Mouse (Mus musculus) layer of hippocampus, postnatal 36 days (tissue): ENCODE data around the gene Fam149a. TPM values are rescaled to one million over a fixed set of nuclear protein-coding genes. Genes with fewer than 3 reads are reported as not detected.
"Not testable (repeated sequence)": the region's sequence is repeated elsewhere in the genome, so short reads cannot be mapped to it uniquely, and the experiment has no call there.

Experiments used
- DNase-seq, 2 experiments: peaks; one replicate each; pipeline ENCODE4 v3.0.0; 2022
- total RNA-seq, 2 experiments: library from RNA; stranded (reverse); gene quantifications; 2 replicates each; pipeline ENCODE4 v1.2.3; 2021

Gene Fam149a
- total RNA-seq, 2 experiments from 2014 or later = 12.0 to 12.9 TPM

- DNase-seq = peak; percentile 39 to 54
Observed at GRCm38 (mm10) chr8:45332685-45333409, 49.2 kb downstream of the Fam149a start, which contains the start of gene Cyp4v3. TSS of gene Cyp4v3 (minus strand) at chr8:45333216.

GRCm38 (mm10) chr8:45330856-45331255 is 51.2 kb downstream of the Fam149a start:
- DNase-seq = no peak

DNA sequence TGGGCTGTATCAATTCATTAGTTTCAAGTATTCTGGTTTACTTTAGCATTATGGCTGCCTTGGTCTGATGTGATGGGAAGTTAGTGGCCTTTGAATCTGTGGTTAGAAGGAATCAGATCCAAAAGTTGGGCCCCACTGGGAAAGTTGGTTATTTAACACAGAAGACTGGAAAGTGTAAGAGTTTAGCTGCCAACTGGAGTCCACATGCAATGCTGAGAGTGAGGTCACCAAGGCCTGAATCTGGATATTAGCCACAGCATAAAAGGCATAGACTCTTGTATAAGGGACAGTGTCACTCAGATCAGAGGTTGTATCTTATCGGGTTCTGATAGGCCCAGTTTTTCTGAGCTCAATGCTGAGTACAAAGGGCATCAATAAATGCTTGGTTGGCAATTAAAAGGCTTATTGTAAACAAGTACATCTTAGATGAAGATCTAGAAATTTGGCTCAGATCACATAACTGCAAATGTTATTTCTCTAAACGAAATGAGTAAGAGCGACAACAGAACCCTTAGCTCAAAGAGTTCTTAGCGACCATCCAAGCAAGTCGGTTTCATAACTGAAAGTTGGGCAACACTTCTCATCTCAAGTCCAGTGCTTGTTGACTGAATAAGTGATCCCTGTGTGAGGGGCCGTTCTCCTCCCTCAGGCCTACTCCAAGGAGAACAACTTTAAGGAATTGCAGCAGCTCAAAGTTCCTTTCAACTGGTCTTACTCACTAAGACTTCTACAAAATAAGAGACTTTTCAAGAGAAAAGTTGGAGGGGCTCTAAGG is 52.7 kb downstream of the Fam149a start:
- DNase-seq = no peak

- not testable (repeated sequence) for DNase-seq
Observed at GRCm38 (mm10) chr8:45327076-45327475, 55.0 kb downstream of the Fam149a start.

- no peak for DNase-seq
Observed at GRCm38 (mm10) chr8:45324151-45324550, 57.9 kb downstream of the Fam149a start.

DNA sequence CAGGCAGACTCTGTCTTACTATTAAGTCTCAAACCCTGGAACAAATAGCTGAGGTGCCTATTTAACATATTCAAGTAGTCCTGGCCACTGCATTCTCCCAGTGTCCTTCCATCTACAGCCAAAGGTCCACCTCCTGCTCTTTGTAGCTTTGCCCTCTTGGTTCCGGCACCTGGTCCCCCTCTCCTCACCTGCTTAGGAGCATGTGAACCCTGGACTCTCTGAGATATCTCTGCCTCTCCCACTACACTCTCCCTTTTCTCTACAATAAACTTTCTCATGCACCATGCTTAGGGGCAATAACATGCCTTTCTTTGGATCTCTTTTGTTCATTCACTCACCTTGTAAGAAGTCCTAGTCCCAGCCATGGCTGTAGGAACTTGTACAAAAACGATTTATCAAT is 60.7 kb downstream of the Fam149a start:
- no peak for DNase-seq

DNA sequence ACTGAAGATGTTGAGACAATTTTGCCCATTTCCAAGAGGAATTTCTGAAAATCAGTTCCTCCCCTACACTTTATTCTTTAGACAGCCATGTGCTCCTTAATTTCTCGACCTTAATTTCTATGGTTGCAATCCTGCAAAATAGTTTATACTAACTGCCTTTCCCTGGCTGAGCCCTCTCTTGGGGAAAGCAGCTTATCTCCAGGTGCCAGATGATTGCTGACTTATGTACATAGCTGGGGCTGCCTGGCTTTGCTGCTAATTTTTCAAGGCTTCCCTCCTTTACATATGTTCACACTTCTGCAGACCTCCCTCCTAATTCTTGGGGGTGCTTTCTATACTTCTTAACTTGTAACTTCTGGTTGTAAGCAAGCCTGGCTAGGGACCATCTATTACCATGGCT is 61.2 kb downstream of the Fam149a start:
- DNase-seq = no peak

GRCm38 (mm10) chr8:45310967-45311366 is 71.1 kb downstream of the Fam149a start:
- no peak for DNase-seq

- no peak for DNase-seq
Observed at GRCm38 (mm10) chr8:45308366-45308765, 73.7 kb downstream of the Fam149a start, which contains the start of gene Gm45753. TSS of gene Gm45753 (minus strand) at chr8:45308466.

DNA sequence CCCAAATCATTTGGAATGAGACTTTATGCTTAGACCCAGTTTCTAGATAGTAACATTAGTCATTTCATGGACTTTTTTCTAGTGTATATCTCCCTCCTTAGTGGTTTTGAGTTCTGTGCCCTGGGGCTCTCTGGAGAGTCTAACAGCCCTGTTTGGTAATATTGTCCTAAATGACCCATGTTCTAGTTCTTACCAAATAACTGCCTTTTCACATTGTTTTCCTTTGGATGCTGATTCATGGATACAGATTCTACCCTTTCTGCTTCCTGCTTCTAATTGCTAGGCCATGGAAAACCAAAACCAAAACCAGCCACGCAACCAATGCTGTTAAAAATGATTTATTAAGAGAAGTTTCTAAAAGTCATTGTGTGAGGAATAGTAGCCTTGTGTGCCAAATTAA is 76.6 kb downstream of the Fam149a start:
- DNase-seq = no peak

GRCm38 (mm10) chr8:45304354-45304753 is 77.7 kb downstream of the Fam149a start:
- no peak for DNase-seq

GRCm38 (mm10) chr8:45302390-45302789 is 79.7 kb downstream of the Fam149a start:
- DNase-seq = peak in 1 of 2 experiments; percentile 7

GRCm38 (mm10) chr8:45295276-45295675 is 86.8 kb downstream of the Fam149a start:
- DNase-seq = no peak

- no peak for DNase-seq
Observed at GRCm38 (mm10) chr8:45294687-45295086, 87.4 kb downstream of the Fam149a start, which contains the start of gene Klkb1. TSS of gene Klkb1 (minus strand) at chr8:45294859.

DNA sequence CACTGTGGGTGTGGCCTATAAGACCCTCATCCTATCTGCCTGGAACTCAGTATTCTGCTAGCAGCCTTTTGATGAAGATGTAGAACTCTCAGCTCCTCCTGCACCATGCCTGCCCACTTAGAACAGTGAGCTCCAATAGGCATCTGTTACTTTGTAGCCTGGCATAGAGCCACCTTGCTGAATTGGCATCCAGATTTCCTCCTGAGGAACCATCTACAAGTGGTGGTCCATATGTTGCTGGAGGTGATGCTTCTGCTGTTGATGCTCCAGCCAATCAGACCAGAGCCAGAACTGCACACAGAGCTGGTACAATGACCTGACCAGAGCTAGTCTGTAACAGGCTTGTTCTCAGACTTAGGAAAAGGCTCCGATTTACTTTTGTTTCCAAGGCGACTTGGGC is 90.3 kb downstream of the Fam149a start:
- DNase-seq = peak; percentile 59 to 64

Other genes starting within 250 kb of the Fam149a start
- not detected for gene F11, start 120.3 kb downstream of the Fam149a start, total RNA-seq
- not detected for gene Klkb1, start 87.4 kb downstream of the Fam149a start, total RNA-seq
- gene Gm45753, start 73.8 kb downstream of the Fam149a start, total RNA-seq = not detected
- 1 to 10 TPM; 6.6 to 6.8 TPM for gene Cyp4v3, start 49.1 kb downstream of the Fam149a start, total RNA-seq
- 1 to 10 TPM; 7.5 to 8.3 TPM for gene Tlr3, start 28.8 kb upstream of the Fam149a start, total RNA-seq
- 100 to 1,000 TPM; 176 to 197 TPM for gene Sorbs2, start 125.5 kb upstream of the Fam149a start, total RNA-seq